Mouse (Mus musculus): ENCODE results near the gene Ugt1a7c.

- no peak for TF ChIP-seq CTCF (conservative IDR thresholded peaks at IDR 0.05; ENCODE audit: insufficient read depth, insufficient read length, low read depth, low read length)
- no peak for TF ChIP-seq POLR2A (IDR thresholded peaks at IDR 0.05; ENCODE audit: low read depth, low read length)
Measured at GRCm38 (mm10) chr1:88254793-88255465, 160.1 kb downstream of the Ugt1a7c start.
